Mouse (Mus musculus) megakaryocyte-erythroid progenitor cell, adult 5-6 weeks (primary cell): ENCODE results near the gene Tcf3. TPM values are rescaled to one million over a fixed set of nuclear protein-coding genes. Genes with fewer than 3 reads are reported as not detected.
A peak's percentile ranks its signal among the peaks of the same experiment; 100 is the strongest.

Experiments used
- ATAC-seq: replicated peaks from 2 replicates; pipeline ENCODE4 v1.8.0; 2016; ENCODE audit warnings: mild to moderate bottlenecking, inconsistent platforms; ENCODE audit not compliant: severe bottlenecking, poor library complexity, low FRiP score, low TSS enrichment
- total RNA-seq, 2 experiments: library from RNA; stranded (forward) in 1 of 2; stranded (reverse) in 1 of 2; fragments of 200-1000, 215-1000 nt in 1 of 2; fragments of >200 nt in 1 of 2; fragmentation: Nextera tagmentation in 1 of 2; gene quantifications; 2 replicates each; pipeline ENCODE4 v1.2.3; 2014 to 2017

Gene Tcf3
- total RNA-seq, 2 experiments from 2014 or later, result 99.8 to 175 TPM

- no peak for ATAC-seq
Measured at GRCm38 (mm10) chr10:80390697-80391096, 42.8 kb downstream of the Tcf3 start.

DNA sequence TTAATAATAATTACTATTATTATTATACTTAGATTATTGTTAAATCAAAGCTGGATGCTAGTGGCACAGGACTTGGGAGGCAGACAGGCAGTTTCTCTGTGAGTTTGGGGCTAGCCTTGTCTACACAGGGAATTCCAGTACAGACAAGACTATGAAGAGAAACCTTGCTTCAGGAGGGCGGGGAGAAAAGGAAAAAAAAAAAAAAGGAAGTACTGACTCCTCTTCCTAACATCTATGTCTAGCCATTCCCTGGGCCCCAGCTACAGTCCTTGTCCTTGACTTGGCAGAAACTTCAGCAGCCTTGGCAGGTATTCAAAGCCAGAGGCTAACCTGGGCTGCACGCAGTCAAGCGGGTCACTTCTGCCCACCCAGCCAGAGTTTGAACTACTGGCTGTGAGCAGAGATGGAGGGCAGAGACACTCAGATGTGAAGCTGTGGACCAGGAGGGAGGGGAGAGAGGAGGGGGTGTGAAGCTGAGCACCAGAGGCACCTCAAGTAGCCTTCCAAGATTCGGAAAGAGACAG, 44.2 kb downstream of the Tcf3 start:
- ATAC-seq, result no peak

DNA sequence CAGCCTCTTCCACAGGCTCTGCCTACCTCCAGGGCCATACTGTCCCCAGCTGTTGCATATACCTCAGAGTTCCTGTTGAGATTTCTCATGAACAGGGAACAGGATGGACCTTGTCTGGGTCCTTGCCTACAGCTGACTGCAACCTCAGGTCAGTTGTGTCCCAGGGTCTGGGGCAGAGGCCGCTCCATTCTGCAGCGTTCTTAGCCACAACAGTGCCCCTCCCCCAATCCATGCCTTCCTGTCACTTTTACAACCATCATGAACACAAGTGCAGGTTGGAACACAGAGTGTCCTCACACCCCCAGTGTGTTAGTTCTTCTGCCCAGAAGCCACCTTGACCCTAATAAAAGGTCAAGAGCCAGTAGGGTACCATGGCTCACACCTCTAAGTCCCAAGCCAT, 44.7 kb downstream of the Tcf3 start:
- no peak for ATAC-seq

DNA sequence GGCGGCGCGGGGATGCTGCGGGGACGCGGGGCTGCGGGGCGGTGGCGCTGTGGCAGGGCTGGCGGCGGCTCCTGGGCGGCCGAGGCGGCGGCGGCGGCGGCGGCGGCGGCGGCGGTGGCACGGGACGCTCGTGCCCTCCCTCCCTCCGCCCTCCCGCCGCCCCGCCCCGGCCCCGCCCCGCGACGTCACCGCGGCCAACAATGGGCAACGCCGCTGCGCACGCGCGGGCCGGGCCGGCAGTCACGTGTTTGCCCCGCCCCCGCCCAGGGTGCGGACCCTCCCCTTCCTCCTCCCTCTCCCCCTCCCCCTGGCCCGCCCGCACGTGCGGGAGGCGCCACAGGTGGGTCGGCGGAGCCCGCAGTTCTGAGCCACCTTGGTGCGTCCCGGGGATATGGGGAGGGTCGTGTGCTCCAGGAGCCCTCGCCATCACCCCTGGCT, 45.9 kb downstream of the Tcf3 start, which contains the start of gene Mex3d:
Gene Mex3d (minus strand): TSS at position 138 of the 438 bp plus-strand sequence.
- 0 out of 2 replicates have a peak, but pooled peaks have one; percentile 0 for ATAC-seq

GRCm38 (mm10) chr10:80386735-80387471, 46.5 kb downstream of the Tcf3 start:
- ATAC-seq, result no peak

DNA sequence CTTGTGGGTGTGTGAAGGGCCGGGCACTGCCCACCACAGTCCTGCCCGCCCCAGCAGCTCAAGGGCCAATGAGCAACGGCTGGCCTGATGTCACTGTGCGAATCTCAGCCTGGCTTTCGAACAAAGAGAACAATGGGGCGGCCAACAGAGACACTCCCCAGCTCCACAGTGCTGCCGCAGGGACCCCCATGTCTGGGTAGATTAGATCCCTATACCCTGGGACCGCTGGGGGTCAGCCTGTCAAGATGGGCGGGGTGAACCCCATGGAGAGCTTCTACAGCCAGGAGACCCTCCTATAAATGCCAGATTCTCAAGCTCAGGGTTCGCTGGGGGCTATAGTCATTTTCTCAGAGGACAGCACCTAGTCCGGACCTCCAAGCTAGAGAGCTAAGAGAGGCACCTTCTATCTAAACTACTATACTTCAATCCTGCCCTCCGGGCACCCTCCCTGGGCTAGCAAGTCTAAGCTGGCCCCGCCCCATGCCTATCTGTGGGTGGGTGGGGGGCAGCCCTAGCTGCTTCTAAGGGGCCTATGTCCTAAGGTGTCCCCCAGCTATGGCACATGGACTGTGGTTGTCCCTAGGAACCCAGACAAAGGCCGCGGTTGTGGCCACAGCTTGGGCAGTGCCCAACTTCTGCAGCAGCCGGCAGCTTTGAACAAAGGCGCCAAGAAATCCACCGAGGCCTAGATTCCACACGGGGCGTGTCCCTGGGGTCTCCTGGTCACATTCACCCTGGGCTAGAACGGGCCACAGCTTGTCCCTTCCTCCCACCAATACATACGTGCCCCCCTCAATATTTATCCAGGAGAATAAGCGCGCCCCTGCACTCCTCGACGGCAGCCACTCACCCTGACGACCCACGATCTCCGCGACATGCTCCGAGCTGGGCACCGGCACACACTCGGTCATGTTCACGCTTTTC, 47.4 kb downstream of the Tcf3 start:
- no peak for ATAC-seq

- no peak for ATAC-seq
Measured at GRCm38 (mm10) chr10:80385310-80385709, 48.1 kb downstream of the Tcf3 start.

DNA sequence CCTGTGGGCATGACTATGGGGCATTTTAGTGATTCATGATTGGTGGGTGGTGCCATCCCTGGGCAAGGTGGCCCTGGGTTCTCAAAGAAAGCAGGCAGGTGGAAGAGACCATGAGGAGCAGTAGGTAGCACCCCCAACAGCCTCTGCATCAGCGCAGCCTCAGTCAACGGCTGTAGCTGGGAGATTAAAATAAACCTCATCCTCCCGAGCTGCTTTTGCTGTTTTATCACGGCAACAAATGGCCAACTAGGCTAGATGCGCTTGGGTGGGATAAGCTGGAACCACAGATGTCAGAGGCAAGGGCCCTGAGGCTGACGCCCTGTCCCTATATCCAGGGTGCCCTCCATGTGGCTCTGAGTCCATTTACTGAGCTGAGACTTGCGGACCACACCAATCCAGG, 48.7 kb downstream of the Tcf3 start:
- peak; percentile 73 for ATAC-seq

- ATAC-seq, result 0 out of 2 replicates have a peak, but pooled peaks have one; percentile 8
Measured at GRCm38 (mm10) chr10:80384115-80384639, 49.3 kb downstream of the Tcf3 start.

DNA sequence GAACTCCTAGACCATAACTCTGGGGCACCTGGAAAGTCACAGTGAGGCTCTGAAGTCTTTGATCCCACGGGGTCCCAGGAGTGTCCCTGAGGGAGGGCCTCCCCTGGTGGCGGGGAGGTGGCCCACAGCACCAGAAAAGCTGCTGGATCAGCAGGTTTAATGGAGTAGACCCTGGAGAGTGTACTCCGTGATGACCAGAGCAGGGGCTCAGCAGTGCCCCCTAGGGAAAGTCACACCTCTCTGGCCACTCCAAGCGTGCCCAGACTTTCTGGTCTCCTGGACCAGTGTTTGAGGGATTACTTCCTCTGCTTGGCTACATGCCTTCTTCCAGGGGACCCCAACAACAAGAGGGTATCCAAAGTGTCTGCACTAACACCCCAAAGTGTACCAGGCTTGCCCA, 50.0 kb downstream of the Tcf3 start:
- no peak for ATAC-seq

GRCm38 (mm10) chr10:80382641-80383365, 50.6 kb downstream of the Tcf3 start:
- ATAC-seq, result no peak

- ATAC-seq, result no peak
Measured at GRCm38 (mm10) chr10:80377716-80378115, 55.7 kb downstream of the Tcf3 start.

- ATAC-seq, result peak; percentile 77
Measured at GRCm38 (mm10) chr10:80376160-80376559, 57.3 kb downstream of the Tcf3 start.

DNA sequence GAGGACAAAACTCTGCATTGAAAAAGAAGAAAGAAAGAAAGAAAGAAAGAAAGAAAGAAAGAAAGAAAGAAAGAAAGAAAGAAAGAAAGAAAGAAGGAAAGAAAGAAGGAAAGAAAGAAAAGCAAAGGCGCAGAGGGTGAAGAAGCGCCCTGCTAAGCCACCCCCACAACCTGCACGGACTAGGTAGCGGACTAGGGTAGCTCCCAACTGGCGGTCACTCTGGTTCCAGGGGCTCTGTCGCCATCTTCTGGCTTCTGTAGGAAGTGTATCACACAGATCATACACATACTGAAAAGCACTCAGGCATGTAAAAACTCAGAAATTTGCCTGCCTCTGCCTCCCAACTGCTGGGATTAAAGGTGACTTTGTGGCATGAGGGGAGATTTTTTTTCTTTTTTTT, 59.4 kb downstream of the Tcf3 start:
- ATAC-seq, result peak; percentile 58; the same call in 1 of the 2 replicates

GRCm38 (mm10) chr10:80372706-80373105, 60.7 kb downstream of the Tcf3 start:
- no peak for ATAC-seq

- no peak for ATAC-seq
Measured at GRCm38 (mm10) chr10:80371983-80372382, 61.5 kb downstream of the Tcf3 start.

- ATAC-seq, result no peak
Measured at GRCm38 (mm10) chr10:80371411-80371966, 62.0 kb downstream of the Tcf3 start.

DNA sequence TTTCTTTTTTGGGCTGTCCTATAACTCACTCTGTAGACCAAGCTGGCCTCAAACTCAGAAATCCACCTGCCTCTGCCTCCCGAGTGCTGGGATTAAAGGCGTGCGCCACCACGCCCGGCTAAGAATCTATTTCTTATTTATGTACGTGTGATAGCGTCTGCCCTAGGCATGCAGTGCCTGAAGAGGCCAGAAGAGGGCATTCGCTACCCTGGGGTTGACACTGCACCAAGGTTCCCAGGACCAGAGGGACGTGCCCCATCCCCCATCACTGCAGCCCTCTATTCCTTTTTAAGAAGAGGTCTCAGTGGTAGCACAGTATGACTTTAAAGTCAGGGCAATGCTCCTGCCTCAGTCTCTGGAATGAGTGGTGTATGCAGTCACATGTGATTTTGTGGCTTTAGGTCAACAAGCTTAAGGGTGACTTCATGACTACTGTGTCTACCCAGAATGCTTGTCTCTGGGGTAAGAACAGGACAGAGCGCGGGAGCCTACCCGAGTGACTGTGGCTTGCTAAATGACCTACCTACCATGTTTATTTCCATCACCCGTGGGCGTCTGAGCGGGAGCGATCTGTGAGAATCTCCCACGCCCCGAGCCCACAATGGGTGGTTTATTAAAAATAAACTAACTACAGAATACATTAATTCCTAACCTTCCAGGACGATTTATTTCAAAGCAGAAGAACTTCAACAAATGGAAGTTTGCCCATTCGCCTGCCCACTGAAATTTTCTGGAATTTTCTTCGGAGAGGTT, 63.3 kb downstream of the Tcf3 start:
- ATAC-seq, result no peak
